Mouse (Mus musculus): Measurements from ENCODE around the gene Dnajc30.

GRCm38 (mm10) chr5:135086871-135087270 is 22.9 kb downstream of the Dnajc30 start:
- TF ChIP-seq POLR2A (IDR thresholded peaks at IDR 0.05; ENCODE audit: extremely low read depth, insufficient read depth, low read length) (no peak), CTCF (IDR thresholded peaks at IDR 0.05; ENCODE audit: extremely low read depth, insufficient read depth, low read length) (no peak)

Measured in cortical plate, adult 2 months (tissue).